Mouse (Mus musculus) CD4-positive, CD25-positive, alpha-beta regulatory T cell, adult 4 months (primary cell): ENCODE results near the gene Gm3252. TPM values are rescaled to one million over a fixed set of nuclear protein-coding genes. Genes with fewer than 3 reads are reported as not detected.
"Not testable (repeated sequence)": the region's sequence is repeated elsewhere in the genome, so short reads cannot be mapped to it uniquely, and the experiment has no call there.

Experiments used
- ATAC-seq: one replicate; pipeline ENCODE4 v1.8.0; 2017
- polyA plus RNA-seq, 2 experiments: library from polyadenylated mRNA; unstranded; fragments of 100-300 nt; shearing (Covaris generic); gene quantifications; one replicate each; pipeline ENCODE4 v1.2.1; 2017

Gene Gm3252
- polyA plus RNA-seq = 10 to 100 TPM in 1 of 2 experiments, 1 to 10 TPM in 1; 9.0 to 10.4 TPM

GRCm38 (mm10) chr14:4726038-4726880, at the start of gene Gm3252:
TSS of gene Gm3252 (plus strand) at chr14:4726775.
- not testable (repeated sequence) for ATAC-seq

- not testable (repeated sequence) for ATAC-seq
Measured at GRCm38 (mm10) chr14:4708938-4709337, 17.6 kb upstream of the Gm3252 start, which contains the start of gene Gm7876. TSS of gene Gm7876 (plus strand) at chr14:4709238.

- ATAC-seq = not testable (repeated sequence)
Measured at GRCm38 (mm10) chr14:4776037-4776436, 49.5 kb downstream of the Gm3252 start, which contains the start of gene Gm9602. TSS of gene Gm9602 (plus strand) at chr14:4776337.

Other genes starting within 250 kb of the Gm3252 start
- gene Gm3182, start 245.0 kb upstream of the Gm3252 start, polyA plus RNA-seq = not detected
- not detected for gene Gm3047, start 171.4 kb upstream of the Gm3252 start, polyA plus RNA-seq
- gene Gm8159, start 94.4 kb upstream of the Gm3252 start, polyA plus RNA-seq = not detected
- not detected for gene Gm3239, start 62.6 kb upstream of the Gm3252 start, polyA plus RNA-seq
- not detected for gene Gm7876, start 17.5 kb upstream of the Gm3252 start, polyA plus RNA-seq
- not detected for gene Gm9602, start 49.6 kb downstream of the Gm3252 start, polyA plus RNA-seq
- gene Gm3269, start 111.3 kb downstream of the Gm3252 start, polyA plus RNA-seq = not detected
- gene Gm3264, start 128.8 kb downstream of the Gm3252 start, polyA plus RNA-seq = 1 to 10 TPM; 1.6 to 2.5 TPM
- gene Gm3278, start 165.6 kb downstream of the Gm3252 start, polyA plus RNA-seq = not detected